Mouse (Mus musculus) brain, embryonic 14.5 days (tissue): Measurements from ENCODE around the gene Erp29.

ENCODE experiments used
- CTCF ChIP-seq: fragments of 200-500 bp; IDR thresholded peaks from 2 replicates; pipeline ENCODE4 v1.5.1; 2012; ENCODE audit warnings: inconsistent platforms, mild to moderate bottlenecking, moderate library complexity, borderline replicate concordance; ENCODE audit not compliant: insufficient read depth, insufficient read length; ENCODE audit errors: extremely low read depth
- POLR2A ChIP-seq: fragments of 200-500 bp; IDR thresholded peaks from 2 replicates; pipeline ENCODE4 v1.6.1; 2012; ENCODE audit warnings: mild to moderate bottlenecking, inconsistent platforms, borderline replicate concordance; ENCODE audit not compliant: poor library complexity, insufficient read depth, insufficient read length, severe bottlenecking; ENCODE audit errors: extremely low read depth

GRCm38 (mm10) chr5:121400064-121400463 lies 52.2 kb downstream of the Erp29 start:
- TF ChIP-seq POLR2A (no peak), CTCF (no peak)
